Mouse (Mus musculus) cerebellum, adult 9-10 months (tissue): ENCODE data around the gene Mfrp.

Experiments
- DNase-seq: peaks from one replicate; pipeline ENCODE4 v3.0.0; 2022

Mfrp gene

GRCm38 (mm10) chr9:44078955-44079756, 22.4 kb upstream of the Mfrp start:
- peak; percentile 98 for DNase-seq

DNA sequence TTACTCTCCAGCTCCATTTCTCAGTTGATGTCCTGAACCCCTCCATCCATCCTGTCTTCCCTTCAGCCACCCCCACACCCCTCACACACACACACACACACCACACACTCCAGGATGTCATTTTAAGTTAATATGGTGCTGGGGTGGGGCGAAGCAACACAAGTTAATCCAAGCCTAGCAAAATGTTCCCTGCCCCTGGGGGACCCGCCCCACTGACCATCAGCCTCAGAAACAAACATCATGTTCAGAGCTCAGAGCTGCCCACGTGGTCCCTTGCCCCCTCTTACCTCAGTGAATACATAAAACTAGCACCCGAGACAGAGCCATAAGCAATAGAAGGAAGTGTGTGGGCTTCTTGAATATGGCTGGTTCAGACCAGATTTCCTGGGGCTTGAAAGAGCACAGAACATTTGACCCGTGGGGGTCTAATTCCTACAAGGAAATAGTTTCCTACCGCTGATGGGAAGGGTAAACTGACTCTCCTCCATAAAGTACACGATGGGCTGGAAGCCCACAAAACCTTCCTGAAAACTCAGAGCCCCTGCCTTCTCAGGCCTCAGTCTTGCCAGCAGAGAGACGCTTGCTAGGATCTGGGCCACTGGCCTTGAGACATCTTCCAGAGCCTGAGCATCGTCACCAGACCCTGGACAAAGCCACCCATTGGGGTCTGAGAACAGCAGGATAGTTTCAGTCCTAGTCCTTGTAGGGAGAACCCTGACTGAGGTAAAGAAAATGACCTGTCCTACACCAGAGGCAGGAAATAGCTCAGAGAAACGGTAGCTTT, 21.3 kb upstream of the Mfrp start:
- DNase-seq, result peak; percentile 64

DNA sequence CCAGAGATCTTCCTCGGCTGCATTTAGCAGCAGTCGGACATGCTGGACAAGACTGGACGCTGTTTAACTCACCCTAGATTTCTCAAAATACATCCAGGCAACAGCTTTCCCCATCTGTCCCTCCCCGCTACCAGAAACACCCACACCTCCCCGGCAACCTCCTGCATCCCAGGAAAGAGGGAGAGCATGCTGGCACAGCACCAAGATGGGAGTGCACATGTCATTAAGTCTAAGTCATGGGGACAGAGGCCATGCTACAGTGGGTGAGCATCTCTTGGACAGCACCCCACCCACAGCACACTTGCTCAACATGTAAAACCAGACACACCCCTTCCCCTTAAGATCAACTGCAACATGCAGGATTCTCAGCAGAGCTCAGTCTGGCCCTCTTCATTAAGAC, 20.6 kb upstream of the Mfrp start:
- DNase-seq, result peak; percentile 71

GRCm38 (mm10) chr9:44081581-44081980, 19.9 kb upstream of the Mfrp start:
- DNase-seq, result peak; percentile 50

- no peak for DNase-seq
Measured at GRCm38 (mm10) chr9:44082266-44082665, 19.3 kb upstream of the Mfrp start.

DNA sequence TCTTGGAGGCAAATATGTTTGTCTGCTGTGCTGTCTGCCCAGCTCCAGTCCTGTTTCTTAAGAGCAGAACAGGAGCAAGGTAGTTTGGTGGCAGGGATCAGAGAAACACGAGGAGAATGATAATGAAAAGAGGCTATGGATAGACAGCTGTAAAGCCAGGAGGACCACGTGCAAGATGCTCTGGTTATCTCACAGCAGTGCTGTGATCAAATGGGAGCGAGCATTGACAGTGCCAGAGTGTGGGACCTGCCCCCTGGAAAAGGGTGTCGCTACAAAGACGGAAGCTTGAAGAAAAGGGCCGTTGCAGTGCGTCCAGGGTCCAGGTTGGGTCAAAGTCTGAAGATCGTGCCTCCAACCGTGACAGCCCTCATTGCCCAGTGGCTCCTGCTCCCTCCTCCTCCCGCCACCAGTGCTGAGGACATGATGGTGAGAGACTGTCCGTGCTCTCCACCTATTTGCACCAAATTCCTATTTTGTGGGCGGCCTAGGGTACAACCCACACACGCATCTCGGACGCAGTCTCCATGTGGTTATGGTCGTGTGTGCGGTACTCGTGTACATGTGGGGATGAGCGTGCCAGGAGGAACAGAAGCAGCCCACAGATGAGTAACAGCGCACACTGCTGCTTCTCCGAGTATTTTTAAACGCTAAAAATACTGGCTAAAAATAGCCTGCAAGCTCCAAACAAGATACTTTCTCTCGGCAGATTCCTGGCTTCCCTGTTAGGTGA, 18.0 kb upstream of the Mfrp start:
- peak; percentile 71 for DNase-seq

DNA sequence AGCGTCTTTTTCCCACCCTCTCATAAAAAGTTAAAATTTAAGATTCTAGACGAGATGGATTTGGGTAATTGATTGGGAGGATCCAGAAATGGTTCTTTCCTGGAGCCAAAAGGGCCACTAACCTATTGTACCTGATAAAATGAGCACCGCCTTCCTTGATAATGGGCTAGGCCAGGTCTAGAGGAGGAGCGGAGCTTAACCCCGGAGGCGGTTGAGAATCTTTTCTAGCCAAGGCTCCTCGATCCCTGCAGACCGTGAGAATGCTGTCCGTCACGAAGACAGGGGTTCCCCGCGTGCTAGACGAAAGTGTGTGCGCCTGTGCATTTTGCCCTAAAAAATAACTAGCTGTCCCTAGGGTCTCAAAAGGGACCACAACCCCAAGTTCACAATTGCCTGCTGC, 17.3 kb upstream of the Mfrp start:
- no peak for DNase-seq

GRCm38 (mm10) chr9:44084659-44085229, 16.8 kb upstream of the Mfrp start:
- peak; percentile 94 for DNase-seq

DNA sequence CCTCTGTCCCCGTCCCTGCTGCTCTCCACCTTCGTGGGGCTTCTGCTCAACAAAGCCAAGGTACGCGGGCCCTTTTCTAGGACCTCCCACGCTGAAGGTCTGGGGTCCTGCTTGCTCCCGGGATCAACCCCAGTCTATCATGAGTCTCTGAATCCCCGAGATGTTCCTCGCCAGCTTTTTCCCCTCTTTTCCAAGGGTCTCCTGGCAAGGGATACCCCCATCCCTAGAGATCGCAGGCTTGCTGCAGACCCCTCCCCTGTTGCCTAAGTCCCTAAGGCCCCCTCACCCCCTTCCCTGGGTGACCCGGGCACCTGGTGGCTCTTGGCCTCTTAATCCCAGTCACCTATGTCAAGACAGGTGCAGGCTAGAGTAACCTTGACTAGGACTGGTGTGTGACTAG, 16.3 kb upstream of the Mfrp start:
- peak; percentile 81 for DNase-seq

- peak; percentile 97 for DNase-seq
Measured at GRCm38 (mm10) chr9:44085741-44086665, 15.5 kb upstream of the Mfrp start.

DNA sequence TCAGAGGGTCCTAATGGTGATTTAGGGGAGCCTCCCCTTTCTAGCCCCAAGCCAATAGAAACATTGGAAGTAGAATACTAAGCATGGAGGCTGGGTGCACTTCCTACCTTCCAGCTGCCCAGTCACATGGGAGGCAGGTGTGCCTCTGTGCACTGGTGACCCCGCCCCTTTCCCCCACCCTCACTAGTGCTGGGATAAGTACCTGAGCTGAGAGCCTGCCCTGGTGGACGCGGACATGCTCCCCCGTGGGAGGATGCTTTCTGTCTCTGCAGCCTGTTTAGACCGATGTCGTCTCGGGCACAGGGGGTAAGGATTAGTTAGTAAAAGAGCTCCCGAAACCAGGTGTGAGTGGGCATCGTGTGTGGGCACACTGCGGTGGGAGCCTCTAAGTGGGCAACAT, 14.6 kb upstream of the Mfrp start:
- DNase-seq, result peak; percentile 61

DNA sequence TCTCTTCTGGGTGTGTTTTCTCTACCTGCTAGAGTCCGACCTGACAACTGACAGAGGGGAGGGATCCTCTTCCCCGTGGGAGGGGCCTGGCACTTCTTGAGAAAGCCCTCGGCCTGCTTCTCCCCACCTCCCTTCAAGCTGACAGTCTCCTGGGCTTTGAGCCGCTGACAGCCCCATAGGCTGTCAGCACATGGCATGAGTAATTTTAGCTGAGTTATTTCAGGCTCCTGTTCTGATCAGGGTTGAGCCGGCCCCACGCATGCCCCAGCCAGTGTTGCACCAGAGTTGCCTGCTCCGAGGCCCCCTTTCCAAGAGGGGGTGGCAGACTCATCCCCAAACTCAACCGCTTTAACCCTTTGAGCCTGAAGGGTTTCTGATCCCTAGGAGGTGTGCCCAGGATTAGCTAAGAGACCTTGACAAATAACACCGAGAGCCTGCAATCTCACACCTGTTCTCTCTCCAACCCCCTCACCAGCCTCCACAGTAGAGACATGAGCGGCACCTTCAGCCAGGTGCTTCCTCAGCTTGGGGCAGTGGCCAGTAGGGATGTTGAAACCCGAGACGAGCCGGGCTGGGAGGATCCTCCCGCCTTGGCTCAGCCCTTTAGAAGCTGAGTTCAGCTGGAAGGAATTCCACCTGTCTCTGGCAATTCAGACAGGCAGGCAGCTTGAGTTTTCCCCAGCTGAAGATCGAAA, 13.6 kb upstream of the Mfrp start:
- DNase-seq, result peak; percentile 72

- no peak for DNase-seq
Measured at GRCm38 (mm10) chr9:44088877-44089608, 12.5 kb upstream of the Mfrp start.

DNA sequence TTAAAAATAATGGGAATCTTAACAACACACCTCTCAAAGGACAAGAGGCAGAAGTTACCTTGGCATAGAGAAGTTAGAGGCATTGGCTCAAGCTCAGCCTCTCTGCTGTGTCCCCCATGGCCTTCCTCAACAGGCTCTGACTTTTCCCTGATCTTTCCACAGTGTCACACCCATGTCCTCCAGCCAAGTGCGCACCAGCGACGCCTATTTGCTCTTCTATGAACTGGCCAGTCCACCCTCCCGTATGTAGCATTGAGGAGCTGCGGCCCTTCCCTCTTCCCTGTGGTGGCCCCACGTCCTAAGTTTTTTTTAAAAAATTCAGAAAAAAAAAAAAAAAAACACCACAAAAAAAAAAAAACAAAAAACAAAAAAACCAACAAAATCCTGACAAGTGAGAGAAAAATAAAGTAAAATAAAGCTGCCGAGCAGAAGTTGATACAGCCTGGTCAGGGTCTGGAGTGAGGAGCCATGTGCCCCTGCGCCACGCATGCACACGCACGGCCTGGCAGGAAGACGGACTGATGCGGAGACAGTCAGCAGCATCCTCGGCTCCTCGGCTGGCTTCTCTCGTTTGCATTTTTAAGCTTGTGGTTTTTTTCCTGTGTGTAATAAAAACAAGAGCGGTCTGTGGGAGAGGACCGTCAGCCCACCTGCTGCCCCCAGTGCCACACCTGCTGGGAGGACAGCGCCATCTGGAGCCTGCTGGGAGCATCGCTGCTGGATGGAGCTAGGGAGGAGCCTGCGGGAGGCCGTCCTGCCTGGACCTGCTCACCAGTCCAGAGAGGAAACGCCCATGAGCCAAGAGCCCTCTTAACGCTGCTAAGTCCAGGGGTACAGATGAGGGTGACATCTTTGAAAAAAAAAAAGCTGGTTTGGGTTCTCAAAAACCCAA, 7.7 kb upstream of the Mfrp start:
- peak; percentile 89 for DNase-seq

GRCm38 (mm10) chr9:44094737-44095136, 6.8 kb upstream of the Mfrp start:
- peak; percentile 37 for DNase-seq

- peak; percentile 45 for DNase-seq
Measured at GRCm38 (mm10) chr9:44095781-44096180, 5.7 kb upstream of the Mfrp start.

GRCm38 (mm10) chr9:44096536-44096935, 5.0 kb upstream of the Mfrp start:
- peak; percentile 55 for DNase-seq

GRCm38 (mm10) chr9:44104881-44105280, 3.4 kb downstream of the Mfrp start:
- DNase-seq, result no peak

DNA sequence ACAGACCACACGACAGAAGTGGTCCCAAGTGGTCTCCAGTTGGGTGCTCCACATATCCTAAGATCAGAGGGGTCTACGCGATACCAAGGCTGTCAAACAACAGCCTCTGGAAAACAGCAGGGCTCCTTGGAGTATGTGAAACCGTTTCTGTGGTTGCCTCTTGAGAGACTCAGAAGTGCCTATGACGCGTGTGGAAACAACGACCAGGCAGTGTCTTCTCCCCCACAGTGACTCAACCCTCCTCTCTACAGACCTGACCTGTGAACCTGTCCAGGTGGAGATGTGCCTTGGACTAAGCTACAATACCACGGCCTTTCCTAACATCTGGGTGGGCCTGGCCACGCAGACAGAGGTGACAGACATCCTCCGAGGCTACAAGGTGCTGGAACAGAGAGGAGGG, 4.3 kb downstream of the Mfrp start:
- peak; percentile 40 for DNase-seq

- peak; percentile 41 for DNase-seq
Measured at GRCm38 (mm10) chr9:44106182-44106581, 4.7 kb downstream of the Mfrp start.
